Comparison of ENCODE assay signal across 24 mouse cellular contexts in the genomic region with DNA sequence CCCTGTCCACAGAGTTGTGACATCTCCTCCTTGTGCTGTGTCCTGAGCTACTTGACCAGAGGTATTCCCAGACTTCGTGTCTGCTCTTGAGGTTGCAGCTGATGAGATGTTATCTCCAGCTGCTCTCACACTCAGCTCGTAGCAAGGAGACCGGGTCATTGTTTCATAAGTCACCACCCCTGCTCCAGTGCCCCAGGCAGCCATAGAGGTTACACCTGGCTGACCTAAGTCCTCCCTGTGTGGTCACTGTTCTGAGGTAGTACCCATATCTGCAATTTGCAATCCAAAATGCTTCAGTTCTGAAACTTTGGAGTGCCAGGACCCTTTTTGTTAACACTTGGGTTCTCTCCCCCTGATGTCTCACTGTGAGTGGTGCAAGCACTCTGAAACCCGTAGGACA. TPM values are rescaled to one million over a fixed set of nuclear protein-coding genes. Genes with fewer than 3 reads are reported as not detected.
DNase-seq lines count a peak whose midpoint lies in the region; ATAC-seq and TF ChIP-seq lines count a peak whose summit lies in the region.
"Had no signal": no experiment of that assay in that cellular context is flagged by ENCODE, and none has a peak within 500 bp of the region (broad histone marks: within the 10 kb centered on the region; RNA-seq: fewer than 3 reads in every experiment).

No protein-coding gene starts in this region.

- H3K9me3 ChIP-seq in kidney, embryonic 16.5 days (ENCODE audit: low read length) = no peaks in the 10 kb centered on the region
- no peaks in the 10 kb centered on the region for H3K9me3 ChIP-seq in liver, postnatal 0 days (ENCODE audit: low read length)
- H3K9me3 ChIP-seq in liver, embryonic 11.5 days (ENCODE audit: control insufficient read depth, low read length) = no peaks in the 10 kb centered on the region
- H3K9me3 ChIP-seq: embryonic facial prominence, embryonic 13.5 days; embryonic facial prominence, embryonic 15.5 days; forebrain, embryonic 13.5 days; forebrain, embryonic 15.5 days; G1E had no signal

- no peaks in the 10 kb centered on the region for H3K36me3 ChIP-seq in kidney, adult 2 months (ENCODE audit: control insufficient read depth, insufficient read depth, low read length)
- peaks cover 34% of the 10 kb centered on the region for H3K36me3 ChIP-seq in kidney, embryonic 16.5 days (ENCODE audit: insufficient read depth, low read length)
- peaks cover 19% of the 10 kb centered on the region for H3K36me3 ChIP-seq in liver, postnatal 0 days (replicated peaks; ENCODE audit: insufficient read depth, low read length)
- H3K36me3 ChIP-seq in liver, embryonic 11.5 days (ENCODE audit: control insufficient read depth, insufficient read depth, low read length) = peaks cover 9% of the 10 kb centered on the region

- no peak overlapping the region for H3K4me2 ChIP-seq in kidney, embryonic 16.5 days (replicated peaks; ENCODE audit: low read depth, low read length)
- no peak overlapping the region for H3K4me2 ChIP-seq in liver, postnatal 0 days (ENCODE audit: low read depth, low read length)
- H3K4me2 ChIP-seq in liver, embryonic 11.5 days = no peak overlapping the region
- H3K4me2 ChIP-seq: embryonic facial prominence, embryonic 13.5 days; embryonic facial prominence, embryonic 15.5 days; forebrain, embryonic 13.5 days; forebrain, embryonic 15.5 days had no signal

- H3K4me3 ChIP-seq in kidney, adult 2 months (ENCODE audit: insufficient read depth, low read depth, low read length) = no peak overlapping the region
- no peak overlapping the region for H3K4me3 ChIP-seq in kidney, embryonic 16.5 days (ENCODE audit: low read length)
- H3K4me3 ChIP-seq in liver, postnatal 0 days (ENCODE audit: low read depth, low read length) = no peak overlapping the region
- no peak overlapping the region for H3K4me3 ChIP-seq in liver, embryonic 11.5 days (ENCODE audit: low read depth, low read length)
- H3K4me3 ChIP-seq: embryonic facial prominence, embryonic 13.5 days; embryonic facial prominence, embryonic 15.5 days; erythroblast, embryonic 14.5 days; forebrain, embryonic 13.5 days; forebrain, embryonic 15.5 days had no signal

- no peak for TF ChIP-seq POLR2A in kidney, adult 2 months (IDR thresholded peaks at IDR 0.05; ENCODE audit: low read depth, low read length)

- H3K9ac ChIP-seq in kidney, embryonic 16.5 days (replicated peaks; ENCODE audit: low read length) = no peak overlapping the region
- no peak overlapping the region for H3K9ac ChIP-seq in liver, postnatal 0 days (replicated peaks)
- no peak overlapping the region for H3K9ac ChIP-seq in liver, embryonic 11.5 days (ENCODE audit: low read depth, low read length)
- H3K9ac ChIP-seq: embryonic facial prominence, embryonic 13.5 days; embryonic facial prominence, embryonic 15.5 days; forebrain, embryonic 13.5 days; forebrain, embryonic 15.5 days; forebrain, postnatal 0 days had no signal

- no peaks in the 10 kb centered on the region for H3K27me3 ChIP-seq in kidney, adult 2 months (replicated peaks; ENCODE audit: control insufficient read depth, insufficient read depth, low read length)
- no peaks in the 10 kb centered on the region for H3K27me3 ChIP-seq in kidney, embryonic 16.5 days (ENCODE audit: insufficient read depth, low read length)
- H3K27me3 ChIP-seq in liver, postnatal 0 days (ENCODE audit: insufficient read depth, low read length) = no peaks in the 10 kb centered on the region
- no peaks in the 10 kb centered on the region for H3K27me3 ChIP-seq in liver, embryonic 11.5 days (replicated peaks; ENCODE audit: control insufficient read depth, insufficient read depth, low read length)
- H3K27me3 ChIP-seq: embryonic facial prominence, embryonic 13.5 days; embryonic facial prominence, embryonic 15.5 days; forebrain, embryonic 13.5 days; forebrain, embryonic 15.5 days; Patski had no signal

- TF ChIP-seq EP300 in liver, postnatal 0 days (IDR thresholded peaks at IDR 0.05; ENCODE audit: low read depth) = no peak

- no peak overlapping the region for H3K27ac ChIP-seq in kidney, adult 2 months (ENCODE audit: insufficient read depth, low read depth, low read length)
- no peak overlapping the region for H3K27ac ChIP-seq in kidney, embryonic 16.5 days (ENCODE audit: low read length)
- no peak overlapping the region for H3K27ac ChIP-seq in liver, postnatal 0 days (ENCODE audit: low read depth)
- H3K27ac ChIP-seq in liver, embryonic 11.5 days (ENCODE audit: low read depth, low read length) = no peak overlapping the region
- H3K27ac ChIP-seq: embryonic facial prominence, embryonic 13.5 days; embryonic facial prominence, embryonic 15.5 days; forebrain, embryonic 13.5 days; forebrain, embryonic 15.5 days had no signal

- no peak for ATAC-seq in kidney, embryonic 16.5 days (ENCODE audit: low FRiP score, low TSS enrichment)
- peak; percentile 51; the same call in 1 of the 2 replicates for ATAC-seq in liver, postnatal 0 days
- ATAC-seq in liver, embryonic 11.5 days (replicated peaks; ENCODE audit: low FRiP score) = no peak
- ATAC-seq: activated CD4-positive, CD25-positive, alpha-beta regulatory T cell, adult 4 months; forebrain, embryonic 13.5 days; forebrain, embryonic 15.5 days; forebrain, postnatal 0 days; Patski had no signal

- no peak for TF ChIP-seq CTCF in kidney, adult 2 months (conservative IDR thresholded peaks at IDR 0.05; ENCODE audit: insufficient read depth, insufficient read length, low read depth, low read length)
- no peak for TF ChIP-seq CTCF in liver, postnatal 0 days (IDR thresholded peaks at IDR 0.05; ENCODE audit: low read depth)

- peaks cover 6% of the 10 kb centered on the region; the same call in 1 of the 2 replicates for H3K4me1 ChIP-seq in kidney, adult 2 months (ENCODE audit: control insufficient read depth, insufficient read depth, low read length)
- 0 out of 2 replicates have a peak, but pooled peaks cover 6% of the 10 kb centered on the region for H3K4me1 ChIP-seq in kidney, embryonic 16.5 days (ENCODE audit: insufficient read depth, low read length)
- peaks cover 6% of the 10 kb centered on the region; the same call in 1 of the 2 replicates for H3K4me1 ChIP-seq in liver, postnatal 0 days (ENCODE audit: insufficient read depth)
- no peaks in the 10 kb centered on the region for H3K4me1 ChIP-seq in liver, embryonic 11.5 days (replicated peaks; ENCODE audit: control insufficient read depth, insufficient read depth, low read length)
- H3K4me1 ChIP-seq: embryonic facial prominence, embryonic 13.5 days; embryonic facial prominence, embryonic 15.5 days had no signal

- WGBS in kidney, adult 2 months = 63% methylated on average over 4 of the region's 4 CpGs
- WGBS in kidney, embryonic 16.5 days = 59% methylated on average over 4 of the region's 4 CpGs
- WGBS in liver, postnatal 0 days (ENCODE audit: insufficient replicate concordance) = 61% methylated on average over 4 of the region's 4 CpGs
- WGBS in liver, embryonic 11.5 days = 71% methylated on average over 4 of the region's 4 CpGs

- peak; percentile 28 for DNase-seq in kidney, adult 2 months
- DNase-seq in liver, postnatal 0 days = no peak
- no peak for DNase-seq in liver, embryonic 11.5 days (ENCODE audit: low spot score)
- peak; percentile 45 for DNase-seq in fat pad, adult 2 months (ENCODE audit: extremely low read depth, low read depth, low spot score)
- DNase-seq in adrenal gland, postnatal 14 days = no peak
- DNase-seq: adrenal gland, adult 8-10 months; adrenal gland, postnatal 25 days; cerebellum, adult 11 months; cerebellum, adult 18-20 months; cerebellum, adult 8-10 months; cerebellum, adult 9-11 months; cerebellum, postnatal 14 days; cerebellum, postnatal 36 days; embryo, embryonic 11 days; forebrain, postnatal 0 days had no signal

RNA-seq across cellular contexts. Expression of a gene that starts 5.5 kb away (rescaled TPM):
- 52.6 and 55.0 TPM in 2 replicates for polyA plus RNA-seq in kidney, adult 2 months (2012; rRNA removed)
- 37.4 and 39.6 TPM in 2 replicates for polyA plus RNA-seq in kidney, embryonic 16.5 days (2015; fragmentation: Nextera tagmentation; extraction: Ambion mirVana)
- polyA plus RNA-seq in liver, postnatal 0 days (2015; fragmentation: Nextera tagmentation; extraction: Ambion mirVana) = 26.7 and 28.4 TPM in 2 replicates
- polyA plus RNA-seq in liver, embryonic 11.5 days (2014; fragmentation: Nextera tagmentation; extraction: Ambion mirVana) = 14.2 and 15.9 TPM in 2 replicates
- 9.1 and 13.8 TPM in 2 replicates for total RNA-seq in adrenal gland, postnatal 14 days (2021)
- polyA plus RNA-seq: erythroblast, embryonic 14.5 days had no signal

RNA-seq across cellular contexts. Expression of a gene that starts 6.7 kb away (rescaled TPM):
- polyA plus RNA-seq in kidney, adult 2 months (2012; rRNA removed) = 11.4 and 13.7 TPM in 2 replicates
- 14.5 and 15.4 TPM in 2 replicates for polyA plus RNA-seq in kidney, embryonic 16.5 days (2015; fragmentation: Nextera tagmentation; extraction: Ambion mirVana)
- polyA plus RNA-seq in liver, postnatal 0 days (2015; fragmentation: Nextera tagmentation; extraction: Ambion mirVana) = 4.0 and 4.6 TPM in 2 replicates
- polyA plus RNA-seq in liver, embryonic 11.5 days (2014; fragmentation: Nextera tagmentation; extraction: Ambion mirVana) = 8.7 and 9.2 TPM in 2 replicates
- 8.9 and 9.3 TPM in 2 replicates for total RNA-seq in adrenal gland, postnatal 14 days (2021)

RNA-seq across cellular contexts. Expression of a gene that starts 35.4 kb away (rescaled TPM):
- 2.5 and 2.6 TPM in 2 replicates for polyA plus RNA-seq in kidney, adult 2 months (2012; rRNA removed)
- polyA plus RNA-seq in kidney, embryonic 16.5 days (2015; fragmentation: Nextera tagmentation; extraction: Ambion mirVana) = 3.0 and 3.6 TPM in 2 replicates
- 0.95 TPM in 2 replicates for polyA plus RNA-seq in liver, postnatal 0 days (2015; fragmentation: Nextera tagmentation; extraction: Ambion mirVana)
- polyA plus RNA-seq in liver, embryonic 11.5 days (2014; fragmentation: Nextera tagmentation; extraction: Ambion mirVana) = 1.6 and 2.0 TPM in 2 replicates
- 3.3 and 4.0 TPM in 2 replicates for total RNA-seq in adrenal gland, postnatal 14 days (2021)
- polyA plus RNA-seq: erythroblast, embryonic 14.5 days; G1E had no signal

RNA-seq across cellular contexts. Expression of a gene that starts 56.0 kb away (rescaled TPM):
- polyA plus RNA-seq in kidney, adult 2 months (2012; rRNA removed) = 12.8 and 17.6 TPM in 2 replicates
- 218 and 234 TPM in 2 replicates for polyA plus RNA-seq in kidney, embryonic 16.5 days (2015; fragmentation: Nextera tagmentation; extraction: Ambion mirVana)
- polyA plus RNA-seq in liver, postnatal 0 days (2015; fragmentation: Nextera tagmentation; extraction: Ambion mirVana) = 285 and 302 TPM in 2 replicates
- 366 and 391 TPM in 2 replicates for polyA plus RNA-seq in liver, embryonic 11.5 days (2014; fragmentation: Nextera tagmentation; extraction: Ambion mirVana)
- total RNA-seq in adrenal gland, postnatal 14 days (2021) = 99.4 and 99.5 TPM in 2 replicates

Comparison
In these comparisons a context has a peak if more than half of its experiments do, and no peak if none do; other contexts are left out.
1. DNase-seq: peak in kidney, adult 2 months (single experiment) and fat pad, adult 2 months (single experiment); none in liver, postnatal 0 days (single experiment), liver, embryonic 11.5 days (single experiment) and adrenal gland, postnatal 14 days (single experiment).